Mouse (Mus musculus): ENCODE results near the gene Ocel1. TPM values are rescaled to one million over a fixed set of nuclear protein-coding genes. Genes with fewer than 3 reads are reported as not detected.

Gene Ocel1
- polyA plus RNA-seq, 1 experiment from 2014 or later, result 6.5 TPM

DNA sequence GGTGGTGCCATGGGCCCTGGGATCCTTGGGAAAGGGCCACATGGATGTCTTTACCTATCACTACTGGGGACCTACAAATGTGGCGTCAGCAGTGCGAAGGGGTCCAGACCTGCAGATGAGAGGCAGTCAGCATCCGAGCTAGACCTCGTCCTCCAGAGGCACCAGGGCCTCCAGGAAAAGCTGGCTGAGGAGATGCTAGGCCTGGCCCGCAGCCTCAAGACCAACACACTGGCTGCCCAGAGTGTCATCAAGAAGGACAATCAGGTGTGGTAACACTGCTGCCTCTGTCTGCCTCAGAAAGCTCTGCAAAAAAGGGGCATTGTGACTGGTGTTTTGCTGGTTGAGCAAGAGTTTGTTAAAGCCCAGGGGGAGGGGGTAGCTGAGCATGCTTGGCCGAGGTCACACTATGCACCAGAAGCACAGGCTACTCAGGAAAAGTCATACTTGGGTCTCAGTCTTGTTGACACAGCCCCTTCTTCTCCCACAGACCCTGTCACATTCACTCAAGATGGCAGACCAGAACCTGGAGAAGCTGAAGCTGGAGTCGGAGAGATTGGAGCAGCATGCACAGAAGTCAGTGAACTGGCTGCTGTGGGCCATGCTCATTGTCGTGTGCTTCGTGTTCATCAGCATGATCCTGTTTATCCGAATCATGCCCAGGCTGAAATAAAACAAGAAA is 1.9 kb upstream of the Ocel1 start:
- ATAC-seq (replicated peaks), result no peak
- no peak overlapping the region for H3K9ac ChIP-seq
- H3K4me3 ChIP-seq, result no peak overlapping the region
- H3K36me3 ChIP-seq (replicated peaks), result 0 out of 2 replicates have a peak, but pooled peaks cover 3% of the 10 kb centered on the region
- 93% methylated on average over 10 of the region's 10 CpGs for WGBS
- H3K9me3 ChIP-seq, result no peaks in the 10 kb centered on the region
- H3K4me2 ChIP-seq, result no peak overlapping the region
- no peaks in the 10 kb centered on the region for H3K27me3 ChIP-seq (replicated peaks)
- peaks cover 31% of the 10 kb centered on the region for H3K4me1 ChIP-seq
- no peak overlapping the region for H3K27ac ChIP-seq

DNA sequence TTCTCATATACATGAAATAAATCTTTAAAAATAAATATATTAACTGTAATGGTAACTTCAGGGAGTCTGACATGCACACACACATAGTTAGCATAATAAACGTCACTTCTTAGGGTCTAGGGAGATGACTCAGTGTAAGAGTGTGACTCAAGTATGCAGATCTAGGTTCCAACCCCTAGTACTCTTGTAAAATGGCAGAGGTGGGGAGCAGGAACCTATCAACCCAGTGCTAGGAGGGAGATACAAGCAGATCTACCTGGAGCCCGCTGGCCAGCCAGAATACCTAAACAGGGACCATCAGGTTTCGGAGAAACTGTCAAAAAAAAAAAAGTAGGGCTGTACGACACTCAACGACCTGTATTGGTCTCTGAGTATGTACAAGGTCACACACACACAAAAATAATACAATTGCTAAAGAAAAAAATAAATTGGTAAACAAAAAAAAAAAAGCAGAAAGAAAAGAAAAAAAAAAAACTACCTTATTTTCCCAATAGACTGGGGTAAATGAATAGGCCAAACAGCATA is 325 bp upstream of the Ocel1 start:
- 33% methylated on average over 5 of the region's 5 CpGs for WGBS
- Histone ChIP-seq H3K4me3 (peak overlapping the region; percentile 81), H3K27ac (peak overlapping the region; percentile 90), H3K9ac (peak overlapping the region; percentile 74), H3K4me1 (peaks cover 35% of the 10 kb centered on the region), H3K27me3 (replicated peaks) (no peaks in the 10 kb centered on the region), H3K9me3 (no peaks in the 10 kb centered on the region), H3K4me2 (peak overlapping the region; percentile 52), H3K36me3 (replicated peaks) (0 out of 2 replicates have a peak, but pooled peaks cover 3% of the 10 kb centered on the region)
- ATAC-seq (replicated peaks), result no peak

DNA sequence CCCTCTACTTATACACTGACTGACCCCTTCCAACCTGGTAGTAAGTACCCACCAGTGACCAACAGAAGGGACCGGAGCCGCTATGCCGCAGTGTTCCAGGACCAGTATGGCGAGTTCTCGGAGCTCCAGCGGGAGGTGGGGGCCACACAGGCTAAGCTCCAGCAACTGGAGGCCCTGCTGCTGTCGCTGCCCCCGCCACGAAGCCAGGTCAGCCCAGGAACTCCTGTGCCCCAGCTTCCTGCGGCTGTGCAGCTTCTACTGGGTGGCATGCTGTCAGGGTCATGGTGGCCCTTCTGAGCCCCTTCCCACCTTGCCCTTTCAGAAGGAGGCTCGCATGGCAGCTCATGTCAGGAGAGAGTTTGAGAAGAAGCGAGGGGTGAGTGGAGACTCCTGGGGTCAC is 1.3 kb downstream of the Ocel1 start:
- Histone ChIP-seq H3K36me3 (replicated peaks) (0 out of 2 replicates have a peak, but pooled peaks cover 3% of the 10 kb centered on the region), H3K27me3 (replicated peaks) (no peaks in the 10 kb centered on the region), H3K9ac (no peak overlapping the region), H3K9me3 (no peaks in the 10 kb centered on the region), H3K4me1 (peaks cover 41% of the 10 kb centered on the region), H3K4me3 (no peak overlapping the region), H3K4me2 (no peak overlapping the region), H3K27ac (no peak overlapping the region)
- 84% methylated on average over 12 of the region's 12 CpGs for WGBS
- no peak for ATAC-seq (replicated peaks)

DNA sequence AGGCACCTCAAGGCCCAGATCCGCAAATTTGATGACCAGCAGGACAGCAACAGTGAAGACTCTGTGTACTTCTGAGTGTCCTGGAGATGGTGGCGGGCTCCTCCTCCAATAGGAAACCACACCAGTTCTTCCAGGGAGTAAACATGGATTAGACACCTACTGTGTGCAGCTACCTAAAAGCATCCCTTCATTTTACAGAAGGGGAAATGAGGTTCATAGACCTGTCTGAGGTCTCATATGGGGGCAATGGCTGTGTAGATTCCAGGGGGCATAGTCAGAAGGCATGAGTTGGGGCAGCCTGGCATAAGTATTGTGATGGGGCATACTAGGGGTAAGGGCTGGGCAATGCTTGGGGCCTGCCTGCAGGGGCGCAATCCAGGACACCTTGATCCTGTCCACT is 1.9 kb downstream of the Ocel1 start:
- no peak for ATAC-seq (replicated peaks)
- Histone ChIP-seq H3K4me2 (no peak overlapping the region), H3K36me3 (replicated peaks) (0 out of 2 replicates have a peak, but pooled peaks cover 3% of the 10 kb centered on the region), H3K27me3 (replicated peaks) (peaks cover 3% of the 10 kb centered on the region; the same call in 1 of the 2 replicates), H3K4me1 (peaks cover 35% of the 10 kb centered on the region), H3K9ac (no peak overlapping the region), H3K9me3 (no peaks in the 10 kb centered on the region), H3K27ac (no peak overlapping the region), H3K4me3 (no peak overlapping the region)
- WGBS, result 89% methylated on average over 3 of the region's 3 CpGs

DNA sequence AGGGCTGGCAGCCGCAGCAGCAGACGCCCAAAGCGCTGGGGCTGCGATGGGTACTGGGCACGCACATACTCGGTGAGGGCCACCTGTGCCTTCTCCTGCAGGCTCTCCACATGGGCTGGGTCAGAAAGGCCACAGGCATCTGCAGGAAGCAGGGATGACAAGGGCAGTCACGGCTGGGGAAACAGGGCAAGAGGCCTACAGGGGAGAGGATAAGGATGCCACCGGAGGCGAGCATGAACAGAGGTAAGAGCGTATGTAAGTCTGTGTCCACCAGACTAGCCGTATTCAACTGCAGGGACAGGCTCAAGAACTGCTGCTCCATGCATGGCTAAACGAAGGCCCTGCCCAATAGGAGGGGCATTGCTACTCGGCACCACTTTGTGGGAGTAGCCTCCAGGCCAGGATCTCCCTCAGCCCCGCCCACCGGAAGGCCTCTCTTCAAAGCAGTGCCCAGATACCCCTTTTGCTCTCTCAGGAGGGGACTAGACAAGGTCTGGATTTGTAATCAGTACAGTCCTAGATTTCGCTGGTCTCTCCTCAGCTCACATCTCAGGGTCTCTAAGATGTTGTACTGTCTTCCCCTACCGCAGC is 3.6 kb downstream of the Ocel1 start:
- ATAC-seq (replicated peaks), result no peak
- H3K4me3 ChIP-seq, result no peak overlapping the region
- H3K4me2 ChIP-seq, result 0 out of 2 replicates have a peak overlapping the region, but pooled peaks have one; percentile 80
- H3K27me3 ChIP-seq (replicated peaks), result peaks cover 3% of the 10 kb centered on the region; the same call in 1 of the 2 replicates
- no peak overlapping the region for H3K9ac ChIP-seq
- H3K36me3 ChIP-seq (replicated peaks), result no peaks in the 10 kb centered on the region
- 75% methylated on average over 17 of the region's 17 CpGs for WGBS
- H3K4me1 ChIP-seq, result peaks cover 39% of the 10 kb centered on the region
- H3K9me3 ChIP-seq, result no peaks in the 10 kb centered on the region
- H3K27ac ChIP-seq, result no peak overlapping the region

DNA sequence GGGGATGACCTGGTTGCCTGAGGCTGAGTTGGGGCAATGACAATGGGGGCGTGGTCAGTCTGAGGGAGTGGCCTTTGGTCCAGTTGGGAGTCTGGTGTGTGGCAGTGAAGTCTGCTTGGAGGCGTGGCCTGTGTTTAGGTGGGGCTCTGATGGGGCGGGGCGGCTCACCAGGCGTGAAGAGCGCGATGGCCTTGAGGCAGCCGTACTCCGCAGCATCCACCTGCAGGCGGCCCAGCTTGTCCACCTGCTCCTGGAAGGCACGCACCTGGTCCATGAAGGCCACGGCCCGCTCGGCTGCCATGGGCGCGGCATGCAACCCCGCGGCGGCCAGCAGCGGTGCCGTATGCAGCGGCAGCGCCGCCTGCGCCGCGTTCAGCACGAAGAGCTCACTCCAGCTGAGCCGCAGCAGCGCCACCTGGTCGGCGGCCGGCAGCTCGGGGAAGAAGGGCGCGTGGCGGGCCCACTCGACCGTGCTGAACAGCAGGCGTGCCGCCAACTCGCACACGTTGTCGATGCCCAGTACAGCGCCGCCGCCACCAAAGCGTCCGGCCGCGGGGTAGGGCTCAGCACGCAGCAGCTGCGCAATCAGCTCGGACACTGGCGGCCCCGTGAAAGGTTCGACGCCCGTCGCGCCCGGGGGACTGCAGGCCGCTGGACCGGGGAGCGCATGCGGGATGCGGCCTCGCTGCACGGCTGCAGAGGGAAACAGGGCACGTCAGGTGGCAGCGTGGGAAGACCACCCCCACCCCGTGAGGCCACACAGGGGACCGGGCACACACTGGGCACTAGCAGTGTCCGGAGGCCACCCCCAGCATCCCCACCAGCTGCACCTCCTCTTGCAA is 4.7 kb downstream of the Ocel1 start:
- WGBS, result 4% methylated on average over 61 of the region's 74 CpGs
- Histone ChIP-seq H3K4me2 (peak overlapping the region; percentile 80), H3K36me3 (replicated peaks) (no peaks in the 10 kb centered on the region), H3K27ac (peak overlapping the region; percentile 79), H3K9ac (peak overlapping the region; percentile 49), H3K9me3 (no peaks in the 10 kb centered on the region), H3K4me3 (peak overlapping the region; percentile 39), H3K27me3 (replicated peaks) (peaks cover 3% of the 10 kb centered on the region; the same call in 1 of the 2 replicates), H3K4me1 (peaks cover 44% of the 10 kb centered on the region)
- ATAC-seq (replicated peaks), result peak; percentile 8; the same call in 1 of the 2 replicates

DNA sequence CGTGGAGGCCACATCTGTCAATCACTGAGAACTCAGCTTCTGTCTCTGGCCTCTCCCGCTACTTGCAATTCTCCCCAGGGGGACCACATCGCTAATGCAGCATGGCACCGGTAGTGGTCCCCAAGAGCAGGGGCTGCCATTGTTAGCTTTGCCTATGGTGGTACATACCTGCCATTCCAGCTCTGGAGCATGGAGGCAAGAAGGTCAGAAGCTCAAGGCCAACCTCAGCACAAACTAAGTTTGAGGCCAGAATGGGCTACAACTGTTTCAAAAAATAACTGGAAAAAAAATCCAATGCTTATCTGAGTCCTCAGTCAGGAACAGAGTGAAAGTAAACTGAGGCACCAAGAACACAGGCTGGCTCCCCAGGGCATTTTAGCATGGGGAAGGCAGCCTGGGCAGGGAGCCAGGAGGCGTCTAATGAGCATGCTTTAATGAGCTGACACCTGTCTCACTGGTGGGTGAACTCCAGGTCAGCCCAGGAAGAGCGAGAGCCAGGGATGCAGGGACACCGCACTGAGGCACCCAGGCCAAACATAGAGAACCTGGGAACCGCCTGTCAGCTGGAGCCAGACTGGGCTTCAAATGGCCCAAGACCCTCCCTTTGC is 5.4 kb downstream of the Ocel1 start:
- WGBS, result 33% methylated on average over 8 of the region's 8 CpGs
- H3K4me3 ChIP-seq, result peak overlapping the region; percentile 39
- H3K9ac ChIP-seq, result peak overlapping the region; percentile 49; the same call in 1 of the 2 replicates
- H3K36me3 ChIP-seq (replicated peaks), result no peaks in the 10 kb centered on the region
- H3K27me3 ChIP-seq (replicated peaks), result peaks cover 3% of the 10 kb centered on the region; the same call in 1 of the 2 replicates
- no peak for ATAC-seq (replicated peaks)
- peak overlapping the region; percentile 80 for H3K4me2 ChIP-seq
- peaks cover 50% of the 10 kb centered on the region for H3K4me1 ChIP-seq
- no peaks in the 10 kb centered on the region for H3K9me3 ChIP-seq
- peak overlapping the region; percentile 79; the same call in 1 of the 2 replicates for H3K27ac ChIP-seq

DNA sequence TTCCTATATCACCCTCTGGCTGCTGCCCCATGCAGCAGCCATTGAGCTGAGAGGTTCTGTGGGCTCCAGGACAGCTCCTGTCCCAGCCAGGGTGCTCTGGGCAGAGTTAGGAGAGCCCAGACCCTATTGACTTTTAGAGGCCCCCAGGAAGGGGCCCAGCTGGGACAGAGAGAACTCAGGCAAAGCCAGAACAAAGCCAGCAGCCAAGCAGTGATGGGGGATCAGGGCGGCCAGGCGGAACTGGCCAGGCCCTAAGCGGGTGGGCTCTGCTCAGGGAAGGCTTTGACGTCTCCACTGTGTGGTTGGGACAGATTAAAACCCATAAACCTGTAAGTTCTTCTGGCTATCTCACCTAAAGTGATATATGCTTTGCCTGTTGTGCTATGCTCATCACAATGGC is 7.9 kb downstream of the Ocel1 start:
- no peak for ATAC-seq (replicated peaks)
- Histone ChIP-seq H3K4me1 (peaks cover 54% of the 10 kb centered on the region), H3K36me3 (replicated peaks) (no peaks in the 10 kb centered on the region), H3K27ac (no peak overlapping the region), H3K9me3 (no peaks in the 10 kb centered on the region), H3K27me3 (replicated peaks) (peaks cover 3% of the 10 kb centered on the region; the same call in 1 of the 2 replicates), H3K9ac (0 out of 2 replicates have a peak overlapping the region, but pooled peaks have one; percentile 76), H3K4me2 (peak overlapping the region; percentile 93), H3K4me3 (peak overlapping the region; percentile 74; the same call in 1 of the 2 replicates)
- 26% methylated on average over 4 of the region's 4 CpGs for WGBS

DNA sequence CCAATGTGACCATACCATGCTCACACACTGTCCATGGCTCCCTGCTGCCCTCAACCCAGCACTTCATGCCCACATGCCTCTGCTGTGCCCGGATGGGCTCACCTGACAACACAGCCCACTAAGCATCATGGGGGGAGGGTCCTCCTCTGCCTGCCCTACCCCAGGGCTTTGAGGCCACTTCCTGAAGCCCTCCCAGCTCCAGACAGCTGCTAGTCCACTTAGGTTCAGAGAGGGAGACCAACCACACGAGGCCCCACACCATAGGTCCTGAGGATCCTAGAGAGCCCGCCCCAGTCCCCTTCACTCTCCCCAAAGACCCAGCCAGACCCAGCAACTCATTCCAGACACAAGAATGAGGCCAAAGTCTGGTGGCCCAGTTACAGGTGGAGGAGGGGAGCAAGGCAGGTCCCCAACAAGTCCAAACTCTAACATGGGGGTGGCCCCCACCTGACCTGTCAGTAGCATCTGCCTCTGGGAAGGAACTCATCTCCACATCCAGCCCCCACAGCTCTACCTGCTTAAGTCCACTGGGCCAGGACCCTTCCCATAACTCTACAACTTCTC is 8.5 kb downstream of the Ocel1 start:
- 41% methylated on average over 3 of the region's 3 CpGs for WGBS
- peak overlapping the region; percentile 74 for H3K4me3 ChIP-seq
- no peak overlapping the region for H3K27ac ChIP-seq
- no peak for ATAC-seq (replicated peaks)
- peaks cover 54% of the 10 kb centered on the region for H3K4me1 ChIP-seq
- peaks cover 3% of the 10 kb centered on the region; the same call in 1 of the 2 replicates for H3K27me3 ChIP-seq (replicated peaks)
- H3K36me3 ChIP-seq (replicated peaks), result no peaks in the 10 kb centered on the region
- peak overlapping the region; percentile 93 for H3K4me2 ChIP-seq
- peak overlapping the region; percentile 76; the same call in 1 of the 2 replicates for H3K9ac ChIP-seq
- no peaks in the 10 kb centered on the region for H3K9me3 ChIP-seq

DNA sequence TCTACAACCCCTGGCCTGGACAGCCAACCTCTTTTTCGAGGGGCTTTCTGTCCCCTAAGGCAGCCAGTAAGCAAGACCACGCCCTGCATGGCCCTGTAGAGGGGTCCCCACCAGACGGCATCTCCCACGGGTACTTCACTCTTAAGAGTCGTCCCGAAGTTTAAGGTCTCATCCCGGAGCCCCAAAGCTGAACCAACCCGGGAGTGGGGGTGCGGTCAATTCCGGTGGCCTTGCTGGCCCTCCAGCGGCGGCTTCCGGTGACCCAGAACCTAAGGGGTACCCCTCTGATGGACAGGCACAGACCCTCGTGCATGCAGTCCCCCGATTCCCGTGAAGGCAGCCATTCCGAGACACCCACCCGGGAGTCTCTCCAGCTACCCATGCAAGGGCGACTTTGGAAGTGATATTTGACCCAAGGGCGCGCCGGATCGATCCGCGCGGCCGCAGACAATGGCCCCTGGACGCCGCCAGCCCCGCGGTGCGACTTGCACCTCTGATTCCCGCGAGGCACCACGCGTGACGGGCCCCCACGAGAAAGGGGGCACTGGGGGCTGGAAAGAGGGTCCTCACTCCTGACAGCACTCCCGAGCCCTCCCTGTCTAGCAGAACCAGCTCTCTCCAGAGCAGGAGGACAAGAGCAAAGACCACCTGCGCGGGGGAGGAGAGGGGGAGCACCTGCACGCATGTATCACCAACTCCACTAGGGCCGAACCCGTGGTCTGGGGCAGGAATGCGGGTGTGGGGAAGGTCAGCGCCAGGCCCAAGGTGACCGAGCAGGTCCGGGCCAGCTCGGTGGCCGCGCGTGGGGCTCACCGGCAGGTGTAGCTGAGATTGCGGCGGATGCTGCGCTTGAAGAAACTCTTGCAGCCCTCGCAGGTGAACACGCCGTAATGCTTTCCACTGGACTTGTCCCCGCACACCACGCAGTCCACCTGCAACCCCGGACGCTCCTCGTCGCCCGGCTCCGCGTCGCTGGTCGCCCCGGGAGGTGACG is 9.4 kb downstream of the Ocel1 start:
- 0 out of 2 replicates have a peak, but pooled peaks have one; percentile 1 for ATAC-seq (replicated peaks)
- H3K4me2 ChIP-seq, result peak overlapping the region; percentile 93
- WGBS, result under 1% methylated on average over 72 of the region's 72 CpGs
- peak overlapping the region; percentile 74 for H3K4me3 ChIP-seq
- peak overlapping the region; percentile 76 for H3K9ac ChIP-seq
- H3K27me3 ChIP-seq (replicated peaks), result peaks cover 3% of the 10 kb centered on the region; the same call in 1 of the 2 replicates
- H3K4me1 ChIP-seq, result peaks cover 53% of the 10 kb centered on the region
- no peak overlapping the region for H3K27ac ChIP-seq
- no peaks in the 10 kb centered on the region for H3K36me3 ChIP-seq (replicated peaks)
- no peaks in the 10 kb centered on the region for H3K9me3 ChIP-seq

Data from midbrain, embryonic 15.5 days (tissue).